Mouse (Mus musculus) CD4-positive, CD25-positive, alpha-beta regulatory T cell, adult 2 months (primary cell): Measurements from ENCODE around the gene Cgref1.

ENCODE experiments used
- DNase-seq: peaks from one replicate; pipeline ENCODE4 v3.0.0-alpha.2; 2012; ENCODE audit warnings: low read depth, low spot score

The Cgref1 gene

GRCm38 (mm10) chr5:30950451-30950850, 5.1 kb upstream of the Cgref1 start:
- no peak for DNase-seq

GRCm38 (mm10) chr5:30949654-30950326, 4.4 kb upstream of the Cgref1 start:
- DNase-seq = peak; percentile 94

GRCm38 (mm10) chr5:30948620-30949019, 3.2 kb upstream of the Cgref1 start:
- DNase-seq = no peak

GRCm38 (mm10) chr5:30944344-30944743, 1.0 kb downstream of the Cgref1 start:
- DNase-seq = no peak

- DNase-seq = peak; percentile 58
Measured at GRCm38 (mm10) chr5:30943004-30943403, 2.4 kb downstream of the Cgref1 start.

GRCm38 (mm10) chr5:30934725-30935461, 10.5 kb downstream of the Cgref1 start:
- no peak for DNase-seq

GRCm38 (mm10) chr5:30933705-30934104, 11.7 kb downstream of the Cgref1 start:
- no peak for DNase-seq

GRCm38 (mm10) chr5:30931378-30931777, 14.0 kb downstream of the Cgref1 start:
- DNase-seq = no peak

GRCm38 (mm10) chr5:30930846-30931245, 14.5 kb downstream of the Cgref1 start:
- no peak for DNase-seq

GRCm38 (mm10) chr5:30930121-30930520, 15.3 kb downstream of the Cgref1 start:
- DNase-seq = peak; percentile 79

GRCm38 (mm10) chr5:30927945-30928529, 17.4 kb downstream of the Cgref1 start:
- DNase-seq = no peak

GRCm38 (mm10) chr5:30926073-30926472, 19.3 kb downstream of the Cgref1 start:
- DNase-seq = no peak

- no peak for DNase-seq
Measured at GRCm38 (mm10) chr5:30925217-30925616, 20.2 kb downstream of the Cgref1 start.

GRCm38 (mm10) chr5:30924614-30925013, 20.8 kb downstream of the Cgref1 start:
- no peak for DNase-seq

- DNase-seq = no peak
Measured at GRCm38 (mm10) chr5:30923119-30923518, 22.3 kb downstream of the Cgref1 start.

GRCm38 (mm10) chr5:30922581-30923041, 22.8 kb downstream of the Cgref1 start:
- no peak for DNase-seq

GRCm38 (mm10) chr5:30921256-30922033, 23.9 kb downstream of the Cgref1 start, which contains the start of gene Khk:
Gene Khk (plus strand): TSS chr5:30921431.
- peak; percentile 97 for DNase-seq

- DNase-seq = no peak
Measured at GRCm38 (mm10) chr5:30920621-30921020, 24.8 kb downstream of the Cgref1 start.

- DNase-seq = no peak
Measured at GRCm38 (mm10) chr5:30919831-30920614, 25.4 kb downstream of the Cgref1 start.

- no peak for DNase-seq
Measured at GRCm38 (mm10) chr5:30918691-30919090, 26.7 kb downstream of the Cgref1 start.
